Mouse (Mus musculus): ENCODE measurements around the gene Csde1. TPM values are rescaled to one million over a fixed set of nuclear protein-coding genes. Genes with fewer than 3 reads are reported as not detected.
A peak's percentile ranks its signal among the peaks of the same experiment; 100 is the strongest.

The Csde1 gene
- total RNA-seq, 2 experiments from 2014 or later, result 423 to 430 TPM

DNA sequence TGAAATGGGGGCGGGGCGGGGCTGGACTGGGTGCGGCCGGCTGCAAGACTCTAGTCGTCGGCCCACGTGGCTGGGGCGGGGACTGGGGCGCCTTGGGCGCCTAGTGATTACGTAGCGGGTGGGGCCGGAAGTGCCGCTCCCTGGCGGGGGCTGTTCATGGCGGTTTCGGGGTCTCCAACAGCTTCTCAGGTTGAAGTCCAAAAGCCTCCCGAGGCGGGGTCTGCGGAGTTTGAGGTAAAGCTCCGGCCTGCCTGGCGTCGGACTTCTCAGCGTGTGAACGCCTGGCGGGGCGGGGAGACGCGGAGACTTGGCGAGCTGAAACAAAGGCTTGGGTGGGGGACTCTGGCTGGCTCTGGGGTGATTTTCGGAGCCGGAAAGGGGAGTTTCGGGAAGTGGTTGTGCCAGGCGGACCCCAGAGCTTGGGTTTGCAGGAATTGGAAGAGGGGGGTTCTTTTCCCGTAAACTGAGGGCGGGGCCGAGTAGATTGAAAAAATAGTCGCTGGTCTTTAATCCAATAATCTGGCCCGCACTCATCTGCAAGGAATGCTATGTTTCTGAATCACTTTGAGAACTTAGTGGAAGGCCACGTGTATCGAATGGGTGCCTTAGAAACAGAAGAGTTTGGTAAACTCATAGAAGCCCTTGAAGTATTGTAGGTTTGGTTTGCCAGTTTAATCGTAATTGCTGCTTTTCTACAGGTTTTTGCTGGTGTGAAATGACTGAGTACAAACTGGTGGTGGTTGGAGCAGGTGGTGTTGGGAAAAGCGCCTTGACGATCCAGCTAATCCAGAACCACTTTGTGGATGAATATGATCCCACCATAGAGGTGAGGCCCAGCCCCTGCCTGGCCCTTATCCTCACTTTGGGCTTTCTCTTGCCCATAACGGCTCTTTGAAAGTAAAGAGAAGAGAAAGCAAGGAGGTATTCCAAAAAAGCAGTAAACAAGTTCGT is 38.3 kb downstream of the Csde1 start, which contains the start of gene Nras:
Nras (plus strand) TSS at position 79 of the 951 bp plus-strand sequence.
- DNase-seq (ENCODE audit: low spot score in 2 of 2), result peak; percentile 97

DNA sequence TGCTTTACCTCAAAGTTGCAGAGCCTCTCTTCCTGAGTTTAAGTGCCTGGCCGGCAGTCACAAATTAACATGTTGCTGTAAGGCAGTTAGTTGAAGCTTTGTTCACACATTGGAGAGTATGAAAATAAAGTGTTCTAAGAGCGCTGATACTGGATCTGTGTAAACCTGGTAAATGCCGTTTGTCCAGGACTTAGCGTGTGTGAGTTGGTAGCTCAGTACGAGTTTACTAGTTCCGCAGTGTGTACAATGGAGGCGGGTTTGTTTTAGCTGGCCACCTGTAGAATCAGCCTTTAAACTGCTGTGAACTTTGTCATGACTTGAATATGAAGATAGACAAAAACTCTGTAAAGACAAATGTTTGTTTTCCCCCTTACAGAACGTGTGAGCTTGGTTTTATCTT is 46.7 kb downstream of the Csde1 start:
- no peak for DNase-seq (ENCODE audit: low spot score in 2 of 2)

DNA sequence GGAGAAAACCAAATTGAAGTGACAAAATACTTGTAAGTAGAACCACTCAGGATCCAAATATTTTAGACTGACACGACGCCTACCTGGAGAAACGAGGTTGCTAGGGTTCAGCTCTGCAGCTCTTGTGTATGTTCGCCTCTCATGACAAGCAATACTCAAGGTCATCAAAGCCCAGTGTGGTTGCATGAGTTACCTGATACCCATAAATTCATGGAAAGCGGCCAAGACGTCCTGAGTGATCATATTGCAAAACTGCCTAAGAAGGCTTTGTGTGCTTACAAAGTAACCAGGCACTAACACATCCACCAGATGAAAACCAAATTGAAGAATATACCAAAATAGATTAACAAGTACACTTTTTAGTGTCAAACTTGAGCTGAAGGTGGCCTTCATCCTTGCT is 48.7 kb downstream of the Csde1 start:
- no peak for DNase-seq (ENCODE audit: low spot score in 2 of 2)

GRCm38 (mm10) chr3:103073771-103074170 is 53.5 kb downstream of the Csde1 start, which contains the start of gene Ampd1:
Gene Ampd1, plus strand, starts transcription at chr3:103074014.
- DNase-seq (ENCODE audit: low spot score in 2 of 2), result no peak

DNA sequence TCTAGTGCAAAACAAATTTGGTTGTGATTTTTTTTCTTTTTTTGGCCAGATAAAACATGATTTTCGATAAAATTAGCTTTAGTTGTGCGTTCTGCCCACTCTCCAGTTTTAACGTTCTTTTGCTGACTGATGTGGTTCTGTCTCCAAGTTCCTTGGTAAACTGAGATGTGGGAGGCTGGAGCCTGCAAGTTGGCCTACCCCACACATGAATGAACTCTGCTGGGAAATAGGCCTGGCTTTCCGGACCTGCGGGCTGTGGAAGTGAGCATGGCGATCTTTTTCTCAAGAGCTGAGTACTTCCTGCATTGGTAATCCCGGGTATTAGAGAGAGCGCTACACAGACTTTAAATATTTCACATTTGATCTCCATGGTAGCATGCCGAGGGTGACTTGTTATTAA is 55.6 kb downstream of the Csde1 start:
- no peak for DNase-seq (ENCODE audit: low spot score in 2 of 2)

GRCm38 (mm10) chr3:103076476-103076875 is 56.2 kb downstream of the Csde1 start:
- DNase-seq (ENCODE audit: low spot score in 2 of 2), result no peak

DNA sequence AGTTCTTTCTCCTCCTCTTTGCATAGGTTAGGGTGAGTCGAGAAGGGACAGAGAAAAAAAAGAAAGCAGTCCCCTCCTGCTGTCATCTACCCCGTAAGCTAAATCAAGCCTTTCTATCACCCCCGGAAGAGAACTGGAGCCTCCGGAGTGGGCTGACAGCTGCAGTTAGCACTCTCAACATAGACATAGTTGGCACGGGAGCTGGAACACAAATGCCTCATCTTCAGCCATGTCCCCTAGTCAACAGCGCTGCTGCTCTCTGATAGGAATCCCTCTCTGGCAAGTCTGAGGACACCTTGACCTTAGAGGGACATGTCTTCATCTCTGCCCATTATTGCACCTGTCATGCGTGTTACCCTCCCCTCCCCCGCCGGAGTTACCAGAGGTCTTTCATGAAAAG is 59.1 kb downstream of the Csde1 start:
- DNase-seq (ENCODE audit: low spot score in 2 of 2), result no peak

GRCm38 (mm10) chr3:103081051-103081450 is 60.8 kb downstream of the Csde1 start:
- no peak for DNase-seq (ENCODE audit: low spot score in 2 of 2)

DNA sequence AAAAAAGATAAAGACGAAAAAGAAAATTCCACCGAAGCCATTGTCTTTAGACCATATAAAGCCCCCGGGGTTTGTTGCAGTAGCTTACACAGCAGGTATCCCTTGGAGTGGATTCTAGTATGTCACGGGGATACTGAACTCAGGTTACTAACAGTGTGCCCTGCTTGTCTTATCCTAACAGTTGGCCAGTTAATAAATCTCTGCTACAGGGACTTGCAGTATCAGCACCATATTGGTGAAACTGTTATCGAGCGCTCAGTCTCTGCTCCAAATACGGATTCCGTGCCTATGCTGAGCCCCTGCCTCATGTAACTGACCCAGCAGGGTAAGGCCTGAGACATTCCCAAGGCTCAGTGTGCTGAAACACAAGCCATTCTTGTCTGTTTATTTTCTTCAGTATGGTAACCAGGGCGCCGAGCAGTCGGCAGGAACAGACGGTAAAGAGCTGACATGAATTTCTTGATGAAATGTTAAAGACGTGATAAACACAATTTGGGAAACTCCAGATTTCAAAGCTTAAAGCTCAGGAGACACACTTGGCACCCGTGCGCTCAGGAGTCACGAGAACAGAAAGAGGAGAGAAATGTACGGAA is 61.7 kb downstream of the Csde1 start:
- DNase-seq (ENCODE audit: low spot score in 2 of 2), result no peak

- no peak for DNase-seq (ENCODE audit: low spot score in 2 of 2)
Measured at GRCm38 (mm10) chr3:103082761-103083160, 62.5 kb downstream of the Csde1 start.

GRCm38 (mm10) chr3:103085986-103086385 is 65.8 kb downstream of the Csde1 start:
- no peak for DNase-seq (ENCODE audit: low spot score in 2 of 2)

GRCm38 (mm10) chr3:103091753-103092152 is 71.5 kb downstream of the Csde1 start:
- DNase-seq (ENCODE audit: low spot score in 2 of 2), result no peak

- no peak for DNase-seq (ENCODE audit: low spot score in 2 of 2)
Measured at GRCm38 (mm10) chr3:103098662-103099061, 78.4 kb downstream of the Csde1 start.

DNA sequence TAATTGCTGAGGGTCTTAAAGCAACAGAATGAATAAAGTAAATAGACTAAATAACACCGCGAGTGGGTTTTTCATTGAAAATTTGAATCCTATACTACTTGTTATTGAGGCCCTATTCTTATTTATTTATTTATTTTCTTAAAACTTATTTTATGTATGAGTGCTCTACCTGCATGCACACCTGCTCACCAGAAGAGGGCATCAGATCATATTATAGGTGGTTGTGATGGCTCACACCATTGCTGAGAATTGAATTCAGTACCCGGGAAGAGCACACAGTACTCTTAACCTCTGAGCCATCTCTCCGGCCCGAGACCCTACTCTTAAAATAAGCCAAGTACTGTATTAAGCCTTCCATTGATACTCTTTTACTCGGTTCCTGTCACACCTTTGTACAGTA is 79.4 kb downstream of the Csde1 start:
- no peak for DNase-seq (ENCODE audit: low spot score in 2 of 2)

GRCm38 (mm10) chr3:103100735-103101134 is 80.5 kb downstream of the Csde1 start:
- DNase-seq (ENCODE audit: low spot score in 2 of 2), result no peak

GRCm38 (mm10) chr3:103101194-103101593 is 81.0 kb downstream of the Csde1 start:
- DNase-seq (ENCODE audit: low spot score in 2 of 2), result no peak

- no peak for DNase-seq (ENCODE audit: low spot score in 2 of 2)
Measured at GRCm38 (mm10) chr3:103101909-103102308, 81.7 kb downstream of the Csde1 start.

DNA sequence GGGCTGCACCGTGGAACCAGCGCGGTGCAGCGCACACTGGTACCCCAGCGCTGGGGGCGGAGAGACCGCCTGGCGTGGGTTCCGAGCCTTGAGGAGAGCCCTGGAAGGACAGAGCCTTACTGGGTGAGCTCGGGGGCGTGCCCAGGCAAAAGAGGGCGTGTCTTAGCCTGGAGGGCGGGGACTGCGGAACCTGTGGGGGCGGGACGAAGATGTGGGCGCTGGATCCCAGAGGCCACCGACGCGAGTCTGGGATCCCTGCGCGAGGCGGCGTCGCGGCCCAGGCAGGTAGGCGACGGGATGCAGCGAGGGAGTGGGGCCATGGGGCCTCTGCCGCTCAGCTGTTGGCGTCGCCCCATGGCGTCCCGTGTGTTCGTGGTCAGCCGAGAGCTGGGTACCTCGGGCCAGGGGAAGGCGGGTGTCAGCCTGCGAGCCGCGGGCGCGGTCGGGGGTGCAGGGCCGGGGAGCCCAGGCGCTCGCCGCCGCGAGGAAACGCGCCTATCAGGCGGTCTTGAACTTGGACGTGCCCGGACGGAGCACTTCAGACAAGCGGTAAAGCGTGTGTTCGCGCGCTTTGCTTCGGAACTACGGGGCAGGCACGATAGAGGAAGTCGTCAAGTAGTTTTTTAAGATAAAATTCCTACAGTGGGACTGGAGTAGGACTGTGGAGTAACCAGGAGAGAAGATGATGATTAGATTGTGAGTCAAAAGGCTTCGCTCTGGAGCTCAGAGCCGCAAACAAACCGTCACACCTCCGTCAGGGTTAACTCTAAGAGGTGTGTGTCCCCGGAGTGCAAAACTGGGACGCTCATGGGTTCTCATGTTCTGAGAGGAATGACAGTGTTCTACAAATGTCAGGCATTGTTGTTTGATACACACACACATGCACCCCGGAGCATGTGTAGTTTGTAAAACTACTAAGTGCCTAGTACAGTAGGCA is 82.5 kb downstream of the Csde1 start, which contains the start of gene Dennd2c:
Dennd2c (plus strand) TSS at position 151 of the 937 bp plus-strand sequence.
- DNase-seq (ENCODE audit: low spot score in 2 of 2), result peak; percentile 94 to 95

Data from adrenal gland, adult 18-20 months (tissue).